8 mouse cellular contexts compared by ENCODE assay signal in genomic region chr7:99360021-99360802, GRCm38 (mm10). TPM values are rescaled to one million over a fixed set of nuclear protein-coding genes. Genes with fewer than 3 reads are reported as not detected.
DNase-seq lines count a peak whose midpoint lies in the region; ATAC-seq and TF ChIP-seq lines count a peak whose summit lies in the region.

No protein-coding gene starts in this region.

- peaks cover 6% of the 10 kb centered on the region for H3K4me1 ChIP-seq in liver, embryonic 16.5 days (ENCODE audit: control insufficient read depth, low read depth, low read length)
- peaks cover 43% of the 10 kb centered on the region for H3K4me1 ChIP-seq in olfactory bulb, adult 2 months (ENCODE audit: control insufficient read depth, insufficient read depth, low read length)

- peak; percentile 71 for ATAC-seq in liver, embryonic 16.5 days (ENCODE audit: low read depth)

- no peaks in the 10 kb centered on the region; the same call in 1 of the 2 replicates for H3K27me3 ChIP-seq in liver, embryonic 16.5 days (ENCODE audit: control insufficient read depth, insufficient read depth, low read depth, low read length)

- no peak overlapping the region for H3K4me2 ChIP-seq in liver, embryonic 16.5 days (ENCODE audit: low read depth, low read length)

- H3K27ac ChIP-seq in layer of hippocampus, adult 2 months, result peak overlapping the region; percentile 82
- no peak overlapping the region; the same call in 1 of the 2 replicates for H3K27ac ChIP-seq in liver, embryonic 16.5 days (ENCODE audit: low read length)
- H3K27ac ChIP-seq in olfactory bulb, adult 2 months (ENCODE audit: insufficient read depth, low read depth, low read length), result peak overlapping the region; percentile 91

- intact Hi-C loops in heart, postnatal 36 days (cut with DNase I), result loop anchor here (1.0 kb wide), 1 partner anchor 10 kb away; no protein-coding TSS in a partner anchor

- no peak for TF ChIP-seq CTCF in layer of hippocampus, adult 2 months (conservative IDR thresholded peaks at IDR 0.05)
- no peak for TF ChIP-seq CTCF in olfactory bulb, adult 2 months (IDR thresholded peaks at IDR 0.05; ENCODE audit: insufficient read depth, low read depth, low read length)

- H3K9ac ChIP-seq in liver, embryonic 16.5 days (ENCODE audit: low read depth, low read length), result no peak overlapping the region

- H3K36me3 ChIP-seq in liver, embryonic 16.5 days (ENCODE audit: control insufficient read depth, insufficient read depth), result no peaks in the 10 kb centered on the region

- TF ChIP-seq POLR2A in olfactory bulb, adult 2 months (IDR thresholded peaks at IDR 0.05; ENCODE audit: insufficient read depth, low read depth, low read length), result no peak

- H3K9me3 ChIP-seq in liver, embryonic 16.5 days (replicated peaks; ENCODE audit: control insufficient read depth, low read length), result no peaks in the 10 kb centered on the region

- peak; percentile 59 for DNase-seq in urinary bladder, postnatal 25 days (ENCODE audit: low spot score)
- DNase-seq in urinary bladder, adult 2 months (ENCODE audit: low spot score), result no peak
- peak; percentile 97 for DNase-seq in forelimb bud, embryonic 11.5 days (ENCODE audit: low read depth, low spot score)
- DNase-seq in heart, postnatal 36 days, result peak; percentile 77 to 79
- peak in 1 of 2 experiments; percentile 67 for DNase-seq in layer of hippocampus, adult 2 months (ENCODE audit: low spot score in 2 of 2)
- DNase-seq in yolk sac, embryonic 10.5 days (ENCODE audit: low spot score), result peak; percentile 93

- no peak overlapping the region for H3K4me3 ChIP-seq in layer of hippocampus, adult 2 months
- no peak overlapping the region for H3K4me3 ChIP-seq in liver, embryonic 16.5 days (ENCODE audit: low read depth, low read length)
- no peak overlapping the region for H3K4me3 ChIP-seq in olfactory bulb, adult 2 months (ENCODE audit: insufficient read depth, low read depth, low read length)

- WGBS in liver, embryonic 16.5 days (ENCODE audit: insufficient replicate concordance), result 23% methylated on average over 10 of the region's 10 CpGs
- WGBS in olfactory bulb, adult 2 months, result 18% methylated on average over 10 of the region's 10 CpGs

RNA-seq across cellular contexts. Expression of gene Serpinh1, which starts 7.2 kb away (rescaled TPM):
- 473 and 550 TPM in 2 replicates for polyA plus RNA-seq in urinary bladder, adult 2 months (2012; rRNA removed)
- total RNA-seq in heart, postnatal 36 days (2021), result 100 to 1,000 TPM; 241 to 339 TPM
- total RNA-seq in layer of hippocampus, adult 2 months (2021), result 10 to 100 TPM; 20.7 to 21.1 TPM
- polyA plus RNA-seq in liver, embryonic 16.5 days (2015; fragmentation: Nextera tagmentation; extraction: Ambion mirVana), result 68.7 and 72.1 TPM in 2 replicates
- not detected in 2 replicates for polyA plus RNA-seq in olfactory bulb, adult 2 months (2012; ENCODE audit: insufficient read depth, insufficient read length, low replicate concordance, missing spikeins)

RNA-seq across cellular contexts. Expression of gene Gdpd5, which starts 21.0 kb away (rescaled TPM):
- 15.8 and 20.9 TPM in 2 replicates for polyA plus RNA-seq in urinary bladder, adult 2 months (2012; rRNA removed)
- 10 to 100 TPM; 22.6 to 23.2 TPM for total RNA-seq in heart, postnatal 36 days (2021)
- 10 to 100 TPM; 20.8 to 24.3 TPM for total RNA-seq in layer of hippocampus, adult 2 months (2021)
- polyA plus RNA-seq in liver, embryonic 16.5 days (2015; fragmentation: Nextera tagmentation; extraction: Ambion mirVana), result 1.5 and 2.1 TPM in 2 replicates
- not detected in 2 replicates for polyA plus RNA-seq in olfactory bulb, adult 2 months (2012; ENCODE audit: insufficient read depth, insufficient read length, low replicate concordance, missing spikeins)
